Mouse (Mus musculus) kidney, adult 11 months (tissue): ENCODE measurements around the gene Med21.

Experiments
- DNase-seq: peaks from one replicate; pipeline ENCODE4 v3.0.0; 2022

The Med21 gene

GRCm38 (mm10) chr6:146642276-146643183, at the start of gene Med21, which contains the start of gene Tm7sf3:
Gene Med21 (plus strand): TSS chr6:146642547.
Gene Tm7sf3 (minus strand): TSS chr6:146642824.
- peak; percentile 96 for DNase-seq

- DNase-seq, result no peak
Measured at GRCm38 (mm10) chr6:146602601-146603000, 39.7 kb upstream of the Med21 start.

DNA sequence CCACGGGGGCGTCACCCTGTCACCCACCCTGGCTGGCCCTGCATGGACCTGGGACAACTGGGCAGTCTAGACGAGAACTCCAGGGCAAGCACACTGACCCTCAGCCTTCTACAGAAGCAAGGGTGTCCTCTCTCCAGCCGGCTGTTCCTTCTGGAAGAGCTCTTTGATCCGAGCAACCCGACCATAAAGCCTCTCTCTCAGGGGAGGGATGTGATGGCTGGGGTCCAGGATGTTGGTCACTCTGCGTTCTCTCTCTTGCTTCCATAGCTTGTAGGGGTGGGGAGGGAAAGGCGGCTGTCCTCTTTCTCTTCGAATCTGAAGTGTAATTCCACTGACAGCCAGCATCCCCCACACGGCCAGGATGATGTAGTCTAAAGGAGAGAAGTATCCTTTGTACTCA, 38.7 kb upstream of the Med21 start:
- no peak for DNase-seq

- no peak for DNase-seq
Measured at GRCm38 (mm10) chr6:146611385-146611784, 31.0 kb upstream of the Med21 start.

GRCm38 (mm10) chr6:146611897-146612296, 30.4 kb upstream of the Med21 start:
- DNase-seq, result no peak

GRCm38 (mm10) chr6:146612736-146613135, 29.6 kb upstream of the Med21 start:
- DNase-seq, result no peak

GRCm38 (mm10) chr6:146613907-146614306, 28.4 kb upstream of the Med21 start:
- DNase-seq, result no peak

DNA sequence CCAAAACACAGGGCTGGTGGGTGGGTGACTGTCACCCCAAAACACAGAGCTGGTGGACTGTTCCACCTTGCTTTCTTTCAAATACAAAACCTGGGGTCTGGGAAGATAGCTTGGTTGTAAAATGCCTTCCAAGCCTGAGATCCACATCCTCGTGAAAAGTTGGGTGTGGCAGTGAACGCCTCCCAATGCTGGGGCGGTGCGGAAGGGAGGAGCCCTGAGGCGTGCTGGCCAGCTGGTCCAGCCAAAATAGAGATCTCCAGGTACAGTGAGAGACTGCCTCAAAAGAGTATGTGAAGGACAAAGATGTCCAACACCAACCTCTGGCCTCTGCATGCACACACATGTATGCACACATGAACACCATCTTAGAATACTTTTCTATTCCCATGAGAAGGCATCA, 27.8 kb upstream of the Med21 start:
- no peak for DNase-seq

DNA sequence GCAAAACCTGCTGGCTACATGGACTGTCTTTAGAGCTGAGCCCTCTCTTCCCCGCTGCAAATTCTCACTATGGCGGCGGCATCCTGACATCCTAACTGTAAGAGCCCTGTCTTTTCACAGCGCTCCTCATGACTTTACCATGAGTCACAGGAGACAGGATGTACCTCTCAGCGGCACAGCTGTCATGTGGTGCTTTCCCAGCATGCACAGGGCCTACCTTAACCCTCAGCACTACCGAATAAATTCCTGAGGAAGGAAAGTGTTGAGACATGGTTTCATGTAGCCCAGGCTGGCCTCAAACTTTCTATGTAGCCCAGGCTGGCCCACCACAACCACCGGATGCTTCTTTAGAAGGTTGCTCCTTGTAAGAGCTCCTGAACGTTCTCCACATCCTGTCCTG, 26.5 kb upstream of the Med21 start:
- no peak for DNase-seq

DNA sequence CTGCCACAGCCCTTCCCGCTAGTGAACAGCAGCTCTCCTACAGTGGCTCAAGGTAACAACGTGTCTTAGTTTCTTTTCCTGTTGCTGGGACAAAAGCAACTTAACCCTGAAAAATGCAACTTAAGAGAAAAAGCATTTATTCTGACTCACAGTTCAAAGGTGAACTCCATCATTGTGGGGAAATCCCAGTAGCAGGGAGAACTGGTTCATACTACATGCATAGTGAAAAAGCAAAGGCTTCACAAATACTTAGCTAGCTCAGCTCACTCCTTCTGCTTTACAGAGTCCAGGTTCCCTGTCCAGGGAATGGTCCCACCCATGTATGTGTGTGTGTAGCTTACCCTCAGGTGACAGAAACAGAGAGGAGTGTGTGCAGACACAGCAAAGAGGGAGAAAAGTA, 25.7 kb upstream of the Med21 start:
- DNase-seq, result no peak

- DNase-seq, result no peak
Measured at GRCm38 (mm10) chr6:146628123-146628522, 14.2 kb upstream of the Med21 start.

DNA sequence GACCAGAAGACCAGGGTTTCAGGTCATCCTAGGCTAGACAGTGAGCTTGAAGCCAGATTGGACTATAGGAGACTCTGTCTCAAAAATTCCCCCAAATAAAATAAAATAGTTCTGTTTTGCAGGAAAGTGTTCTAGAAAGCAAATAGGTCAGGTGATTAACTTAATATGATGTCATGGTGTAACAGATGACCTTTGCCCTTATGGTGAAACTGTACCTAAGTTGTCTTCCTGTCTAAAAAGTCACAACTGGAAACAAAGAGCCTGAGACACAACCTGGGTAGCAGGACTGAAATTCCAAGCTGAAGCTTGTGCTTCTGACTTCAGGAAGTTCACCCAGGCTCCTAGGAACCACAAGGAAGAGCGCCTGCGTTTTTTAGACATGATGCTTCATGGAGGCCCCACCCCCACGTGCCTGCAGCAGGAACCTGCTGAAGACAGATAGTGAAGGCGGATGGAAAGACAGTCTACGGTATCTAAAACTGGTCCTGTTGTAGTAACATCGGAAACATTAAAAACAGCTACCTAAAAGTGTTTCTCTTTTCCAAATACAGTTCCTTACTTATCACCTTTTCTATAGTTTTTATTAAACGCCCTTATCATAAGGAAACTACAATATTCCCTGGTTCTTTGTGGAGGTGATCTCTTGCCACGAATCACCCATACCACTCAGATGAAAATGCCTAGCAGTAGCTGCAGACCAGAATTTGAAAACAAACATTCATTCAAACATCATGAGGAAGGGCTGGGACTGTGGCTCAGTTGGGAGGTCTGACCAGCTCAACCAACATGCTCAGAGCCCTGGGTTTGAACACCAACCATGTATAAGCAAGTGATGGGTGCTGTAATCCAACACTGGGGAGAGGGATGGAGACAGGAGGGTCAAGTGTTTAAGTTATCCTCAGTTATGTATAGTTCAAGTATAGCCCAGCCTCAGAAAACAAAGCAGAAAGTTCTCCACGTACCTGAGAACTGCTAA, 12.3 kb upstream of the Med21 start:
- DNase-seq, result no peak

- DNase-seq, result peak; percentile 70
Measured at GRCm38 (mm10) chr6:146630961-146631360, 11.4 kb upstream of the Med21 start.

DNA sequence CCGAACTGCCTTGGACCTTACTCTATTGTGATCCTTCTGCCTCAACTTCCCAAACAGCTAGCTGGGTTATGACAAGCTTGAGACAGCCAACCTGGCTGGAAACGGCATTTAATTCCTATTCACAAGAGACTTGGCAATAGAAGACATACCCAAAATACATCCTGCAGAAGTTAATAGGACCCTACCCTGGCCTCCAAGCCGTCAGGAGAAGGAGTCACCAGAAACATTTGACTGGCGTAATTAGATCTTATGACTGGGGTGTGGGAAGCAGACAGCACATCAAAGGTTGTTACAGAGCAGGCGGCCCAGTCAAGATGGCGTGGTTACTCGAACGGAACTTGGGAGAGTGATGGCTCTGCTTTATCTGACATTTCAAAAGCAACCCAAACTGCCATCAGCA, 10.5 kb upstream of the Med21 start:
- no peak for DNase-seq

DNA sequence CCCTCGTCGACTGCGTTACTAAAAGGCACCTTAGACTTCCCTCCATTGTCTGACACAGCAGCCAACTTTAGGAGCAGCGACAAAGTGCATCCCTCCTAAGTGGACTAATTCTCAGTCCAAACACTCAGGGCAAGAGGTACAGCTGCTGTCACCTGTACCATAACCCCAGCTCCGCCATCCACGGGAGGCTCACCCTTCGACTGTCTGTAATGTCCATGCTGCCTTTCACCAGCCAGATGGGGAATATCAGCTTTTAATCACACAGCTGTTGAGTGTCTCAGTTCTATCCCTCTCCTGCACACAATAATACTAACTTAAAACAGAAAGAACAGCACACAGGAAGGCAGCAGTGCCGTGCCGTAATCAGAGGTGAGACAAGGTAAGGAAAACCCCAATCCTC, 9.9 kb upstream of the Med21 start:
- no peak for DNase-seq

DNA sequence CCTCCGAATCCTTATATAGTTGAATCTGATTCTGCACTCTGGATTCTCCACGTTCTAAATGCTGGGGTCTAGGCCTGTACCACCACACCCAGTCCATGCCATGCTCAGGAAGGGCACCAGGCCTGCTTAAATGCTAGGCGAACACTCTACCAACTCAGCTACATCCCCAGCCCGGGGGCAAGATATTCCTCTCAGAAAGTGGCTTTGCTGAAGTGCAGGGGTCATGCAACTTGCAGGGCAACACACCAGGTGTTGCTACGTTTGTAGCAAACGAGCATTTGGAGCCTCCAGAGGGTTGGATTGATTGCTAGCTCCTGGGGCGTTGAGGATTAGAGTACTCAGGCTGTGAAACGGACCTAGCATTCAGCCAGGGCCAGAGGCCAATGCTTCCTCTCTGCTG, 9.2 kb upstream of the Med21 start:
- DNase-seq, result no peak

GRCm38 (mm10) chr6:146633629-146634014, 8.7 kb upstream of the Med21 start:
- DNase-seq, result peak; percentile 35

DNA sequence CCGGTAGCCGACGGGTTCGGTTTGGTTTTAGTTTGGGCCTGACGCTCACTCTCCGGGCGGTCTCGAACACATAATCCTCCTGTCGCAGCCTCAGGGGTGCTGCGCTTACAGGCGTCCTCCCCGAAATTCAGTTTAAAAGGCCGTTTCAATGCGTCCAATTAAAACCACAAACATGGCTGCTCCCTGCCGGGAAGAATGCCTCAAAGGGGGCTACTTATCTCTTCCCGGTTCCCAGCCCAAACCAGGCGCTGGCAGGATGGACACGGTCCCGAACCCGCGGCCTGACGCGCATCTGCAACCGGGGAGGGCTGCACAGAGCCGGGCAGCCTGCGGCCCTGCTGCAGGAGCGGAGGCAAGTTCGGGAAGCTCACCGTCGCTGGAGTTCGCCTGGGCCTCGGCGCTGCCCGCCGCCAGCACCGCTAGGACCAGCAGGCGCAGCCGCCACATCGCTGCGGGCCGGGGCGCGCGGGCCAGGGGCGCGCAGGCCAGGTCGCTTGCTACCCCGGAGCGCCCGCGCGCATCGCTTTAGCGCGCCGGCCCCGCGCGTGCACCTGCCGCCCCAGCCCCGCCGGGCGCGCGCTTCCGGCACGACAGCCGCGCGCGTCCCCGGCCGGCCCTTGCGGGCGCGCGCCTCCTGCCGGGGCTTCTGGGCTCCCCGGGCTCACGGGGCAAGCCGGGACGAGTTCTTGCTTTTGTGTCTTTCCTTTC, 8.2 kb upstream of the Med21 start:
- peak; percentile 73 for DNase-seq

DNA sequence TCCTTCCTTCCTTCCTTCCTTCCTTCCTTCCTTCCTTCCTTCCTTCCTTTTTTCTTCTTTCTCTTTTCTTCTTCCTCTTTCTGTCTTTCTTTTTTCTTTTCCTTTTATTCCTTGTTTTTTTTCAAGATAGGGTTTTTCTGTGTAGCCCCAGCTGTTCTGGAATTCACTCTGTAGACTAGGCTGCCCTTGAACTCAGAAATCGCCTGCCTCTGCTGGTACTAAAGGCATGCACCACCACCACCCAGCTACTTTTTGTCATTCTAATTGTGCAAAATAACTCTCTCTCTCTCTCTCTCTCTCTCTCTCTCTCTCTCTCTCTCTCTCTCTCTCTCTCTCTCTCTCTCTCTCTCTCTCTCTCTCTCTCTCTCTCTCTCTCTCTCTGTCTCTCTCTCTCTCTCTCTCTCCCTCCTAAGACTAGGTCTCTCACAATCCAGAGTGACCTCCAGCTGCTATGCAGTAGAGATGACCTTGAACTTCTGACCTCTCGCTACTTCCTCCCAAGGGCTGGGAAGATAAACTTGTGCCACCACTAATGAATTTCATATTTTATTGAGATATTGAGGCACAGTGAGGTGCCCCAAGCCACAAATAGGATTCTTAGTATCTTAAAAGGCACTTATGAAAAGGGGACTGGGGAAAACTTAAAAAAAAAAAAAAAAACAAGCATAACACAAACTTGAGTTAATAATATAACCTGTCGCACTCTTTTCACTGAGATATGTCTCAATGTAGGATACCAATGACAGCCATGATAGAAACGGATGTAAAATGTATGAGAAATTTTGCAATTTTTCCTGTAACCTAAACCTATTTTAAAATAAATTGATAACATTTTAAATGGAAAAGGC, 7.4 kb upstream of the Med21 start:
- DNase-seq, result no peak

DNA sequence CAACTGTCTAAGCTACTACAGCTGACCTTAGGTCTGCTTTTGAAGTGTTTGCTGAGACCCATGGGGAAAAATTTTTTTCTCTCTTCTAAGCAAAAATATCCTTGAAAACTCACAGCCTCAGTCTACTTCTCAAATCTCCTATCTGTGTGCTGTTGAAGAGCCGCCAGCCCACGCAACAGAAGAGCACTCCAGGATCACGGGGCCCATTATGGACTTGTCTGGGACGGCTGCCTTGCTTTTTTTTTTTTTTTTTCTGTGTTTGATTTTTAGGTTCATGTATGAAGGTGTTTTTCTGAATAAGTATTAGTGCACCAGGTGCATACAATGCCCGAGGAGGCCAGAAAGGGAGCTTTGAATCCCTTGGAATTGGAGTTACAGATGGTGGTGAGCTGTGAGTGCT, 5.9 kb upstream of the Med21 start:
- DNase-seq, result no peak

DNA sequence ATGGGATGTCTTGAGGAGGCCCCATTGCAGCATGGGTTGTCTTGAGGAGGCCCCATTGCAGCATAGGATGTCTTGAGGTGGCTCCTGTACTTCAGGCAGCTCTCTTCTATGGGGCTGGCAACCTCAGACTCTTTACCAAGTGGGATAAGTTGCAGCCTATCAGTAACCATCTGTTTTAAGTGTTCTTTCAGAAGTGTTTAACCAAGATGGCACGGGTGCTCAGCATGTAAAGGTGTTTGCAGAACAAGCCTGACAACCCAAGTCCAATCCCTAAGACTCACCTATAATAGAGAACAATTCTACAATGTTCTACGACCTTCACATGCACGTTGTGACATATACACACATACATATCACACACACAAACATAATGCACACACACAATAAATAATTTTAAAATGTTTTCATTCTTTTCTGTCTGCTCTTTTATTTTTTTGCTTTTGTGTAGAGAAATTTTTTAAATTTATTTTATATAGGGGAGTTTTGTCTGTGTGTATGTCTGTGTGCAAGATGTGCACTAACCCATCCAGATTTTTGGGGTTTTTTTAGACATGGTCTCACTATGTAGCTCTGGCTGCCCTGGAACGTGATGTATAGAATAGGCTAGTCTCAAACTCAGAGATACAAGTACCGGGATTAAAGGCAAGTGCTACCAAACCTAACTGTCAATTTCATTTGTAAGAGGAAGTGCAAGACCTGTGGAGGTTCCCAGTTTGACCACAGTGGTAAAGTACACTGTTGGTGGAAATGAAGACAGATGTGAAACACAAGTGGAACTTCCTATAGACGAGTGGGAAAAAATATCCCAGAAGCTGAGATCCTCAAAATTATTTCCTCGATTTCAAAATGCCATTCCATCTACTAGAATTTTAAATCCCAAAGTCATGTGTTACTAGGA, 2.0 kb upstream of the Med21 start:
- no peak for DNase-seq
